Mouse (Mus musculus): ENCODE measurements around the gene Slamf7.

Gene Slamf7

DNA sequence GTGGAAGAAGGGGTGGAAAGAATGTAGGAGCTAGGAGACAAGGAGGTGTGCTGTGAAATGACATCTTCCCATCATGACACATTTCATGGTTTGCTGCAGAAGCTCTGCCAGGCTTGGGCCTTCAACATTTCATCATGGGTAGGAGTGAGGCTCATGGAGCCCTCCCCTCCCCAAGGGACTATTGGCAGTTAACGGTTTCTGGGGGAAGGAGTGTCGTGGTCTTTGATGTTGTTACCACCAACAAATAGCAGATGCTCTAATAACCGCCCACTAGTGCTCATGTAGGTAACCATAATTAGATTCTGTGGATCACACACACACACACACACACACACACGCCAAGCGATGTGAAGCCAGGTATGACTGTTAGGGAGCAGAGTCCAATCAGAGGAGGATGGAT, at the start of gene Slamf7:
Gene Slamf7 (minus strand): TSS at position 302 of the 400 bp plus-strand sequence.
- 95% methylated on average over 5 of the region's 5 CpGs for WGBS

DNA sequence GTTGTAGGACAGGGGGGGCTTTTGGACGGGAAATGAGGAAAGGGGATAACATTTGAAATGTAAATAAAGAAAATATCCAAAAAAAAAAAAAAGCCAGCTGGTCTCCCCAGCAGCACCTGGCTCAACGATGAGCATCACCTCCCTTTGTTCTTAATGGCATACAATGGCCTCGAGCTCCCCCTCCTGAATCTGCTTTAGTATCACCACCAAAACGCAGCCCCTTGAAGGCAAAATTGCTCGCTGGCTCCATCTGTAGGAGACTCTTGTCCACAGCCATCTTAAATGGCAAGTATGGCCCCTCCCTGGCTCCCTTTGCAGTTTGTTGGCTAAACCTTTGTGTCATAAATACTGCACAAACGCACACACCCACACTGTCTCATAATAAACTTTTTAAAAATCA, 46.1 kb upstream of the Slamf7 start:
- 16% methylated on average over 6 of the region's 6 CpGs for WGBS

GRCm38 (mm10) chr1:171693918-171694317, 41.1 kb upstream of the Slamf7 start:
- WGBS = 73% methylated on average over 1 of the region's 1 CpGs

- 76% methylated on average over 4 of the region's 4 CpGs for WGBS
These were observed 34.5 kb upstream of the Slamf7 start for GRCm38 (mm10) chr1:171687320-171687719.

GRCm38 (mm10) chr1:171684923-171685322, 32.1 kb upstream of the Slamf7 start:
- 86% methylated on average over 9 of the region's 9 CpGs for WGBS

- 87% methylated on average over 14 of the region's 14 CpGs for WGBS
These were observed 28.9 kb upstream of the Slamf7 start, which contains the start of gene Cd48 for GRCm38 (mm10) chr1:171681531-171682299. TSS of gene Cd48 (plus strand) at chr1:171682009.

- WGBS = 83% methylated on average over 7 of the region's 7 CpGs
These were observed 28.2 kb upstream of the Slamf7 start for GRCm38 (mm10) chr1:171681009-171681408.

- 64% methylated on average over 1 of the region's 1 CpGs for WGBS
These were observed 24.9 kb upstream of the Slamf7 start for GRCm38 (mm10) chr1:171677721-171678120.

GRCm38 (mm10) chr1:171674467-171674866, 21.6 kb upstream of the Slamf7 start:
- 81% methylated on average over 1 of the region's 1 CpGs for WGBS

GRCm38 (mm10) chr1:171672854-171673475, 20.1 kb upstream of the Slamf7 start:
- WGBS = 33% methylated on average over 5 of the region's 5 CpGs

DNA sequence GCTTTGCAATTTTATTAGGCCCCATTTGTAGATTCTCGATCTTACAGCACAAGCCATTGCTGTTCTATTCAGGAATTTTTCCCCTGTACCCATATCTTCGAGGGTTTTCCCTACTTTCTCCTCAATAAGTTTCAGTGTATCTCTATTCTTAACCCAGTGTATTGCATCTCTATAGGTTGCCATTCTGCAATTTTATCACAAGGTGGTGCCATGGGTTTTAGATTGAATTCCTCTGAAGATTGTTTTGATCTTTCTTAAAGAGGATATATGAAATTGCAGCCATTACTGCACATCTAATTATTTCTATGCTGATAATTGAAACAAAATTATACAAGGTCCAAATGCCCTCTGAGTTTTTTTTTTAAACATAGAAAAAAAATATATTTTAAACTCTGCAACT, 19.6 kb upstream of the Slamf7 start:
- WGBS = 60% methylated on average over 2 of the region's 2 CpGs

DNA sequence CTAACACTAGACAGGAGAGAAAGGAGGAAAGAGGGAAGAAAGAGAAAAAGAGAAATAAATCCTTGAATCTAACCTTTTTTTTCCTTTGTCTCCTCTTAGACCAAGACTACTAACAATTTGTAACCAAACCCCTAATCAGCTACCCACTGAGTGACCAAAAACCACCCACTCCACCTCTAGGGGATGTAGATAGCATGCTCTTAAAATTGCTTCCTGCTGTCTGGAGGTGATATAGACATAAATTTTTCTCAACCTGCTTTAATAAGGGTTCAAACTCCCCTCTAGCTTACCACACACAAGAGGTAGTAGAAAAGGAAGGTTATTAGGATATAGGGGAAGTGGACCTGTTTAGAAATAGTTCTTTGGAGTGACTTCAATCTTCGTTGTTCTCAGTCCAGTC, 14.3 kb upstream of the Slamf7 start:
- WGBS = 79% methylated on average over 1 of the region's 1 CpGs

DNA sequence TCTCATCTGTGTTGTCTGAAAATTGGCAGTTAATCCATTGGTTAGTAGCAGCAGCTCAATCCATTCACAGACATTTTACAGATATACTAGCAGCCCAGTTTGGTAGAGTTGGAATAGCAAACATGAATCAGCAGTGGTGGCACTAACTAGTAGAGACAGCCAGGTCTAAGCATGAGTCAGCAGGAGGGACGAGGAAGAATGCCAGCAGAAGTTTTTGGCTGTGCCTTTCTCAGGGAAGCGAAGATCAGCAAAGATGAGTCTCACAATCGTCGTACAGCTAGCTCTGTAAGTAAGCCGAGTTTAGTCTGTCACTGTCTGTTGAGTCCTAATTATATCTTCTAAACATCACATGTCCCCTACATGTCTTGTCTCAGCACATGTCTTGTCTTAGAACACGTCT, 13.5 kb upstream of the Slamf7 start:
- WGBS = 45% methylated on average over 6 of the region's 6 CpGs

GRCm38 (mm10) chr1:171663757-171664156, 10.9 kb upstream of the Slamf7 start:
- WGBS = 93% methylated on average over 2 of the region's 2 CpGs

- 73% methylated on average over 2 of the region's 2 CpGs for WGBS
These were observed 8.6 kb upstream of the Slamf7 start for GRCm38 (mm10) chr1:171661482-171661881.

DNA sequence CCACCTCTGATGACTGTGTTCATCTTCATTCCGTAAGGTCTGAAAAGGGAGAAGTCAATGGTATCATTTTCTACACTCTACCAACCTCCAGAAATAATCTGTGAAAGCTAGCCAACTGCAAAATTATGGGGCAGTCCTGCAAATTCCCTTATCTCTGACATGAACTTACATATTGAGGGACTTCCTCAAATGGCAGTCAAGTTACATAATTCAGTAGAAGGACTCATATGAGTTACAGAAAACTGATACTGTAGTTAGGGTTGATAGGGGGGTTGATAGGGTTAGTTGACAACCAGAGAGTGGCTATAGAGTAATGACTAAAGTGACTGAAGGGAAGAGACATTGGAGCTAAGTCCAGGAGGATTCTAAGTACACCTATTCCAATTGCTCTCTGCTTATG, 7.6 kb upstream of the Slamf7 start:
- 92% methylated on average over 1 of the region's 1 CpGs for WGBS

DNA sequence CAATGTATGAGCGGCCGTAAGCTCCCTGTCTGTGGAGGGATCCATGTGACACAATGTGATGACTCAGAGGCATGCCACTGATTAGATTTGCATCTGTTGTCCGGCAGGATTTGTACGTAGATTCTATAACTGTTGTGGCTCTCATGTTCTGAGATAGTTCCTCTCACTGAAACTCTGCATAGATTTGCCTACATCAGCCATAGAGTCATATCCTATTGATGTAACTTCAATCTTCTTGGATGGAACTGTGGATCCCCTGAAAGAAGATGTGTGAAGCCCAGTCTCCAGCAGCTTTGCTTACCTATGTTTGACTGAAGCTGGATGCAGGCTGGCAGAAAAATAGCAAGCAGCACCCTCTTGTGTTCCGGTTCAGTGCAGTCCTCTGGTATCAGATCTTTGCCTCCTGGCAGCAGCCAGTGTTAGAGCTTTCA, 5.7 kb upstream of the Slamf7 start:
- 44% methylated on average over 5 of the region's 5 CpGs for WGBS

GRCm38 (mm10) chr1:171648840-171649239, 4.0 kb downstream of the Slamf7 start:
- WGBS = 67% methylated on average over 8 of the region's 8 CpGs

GRCm38 (mm10) chr1:171647716-171648115, 5.1 kb downstream of the Slamf7 start:
- 83% methylated on average over 5 of the region's 5 CpGs for WGBS

DNA sequence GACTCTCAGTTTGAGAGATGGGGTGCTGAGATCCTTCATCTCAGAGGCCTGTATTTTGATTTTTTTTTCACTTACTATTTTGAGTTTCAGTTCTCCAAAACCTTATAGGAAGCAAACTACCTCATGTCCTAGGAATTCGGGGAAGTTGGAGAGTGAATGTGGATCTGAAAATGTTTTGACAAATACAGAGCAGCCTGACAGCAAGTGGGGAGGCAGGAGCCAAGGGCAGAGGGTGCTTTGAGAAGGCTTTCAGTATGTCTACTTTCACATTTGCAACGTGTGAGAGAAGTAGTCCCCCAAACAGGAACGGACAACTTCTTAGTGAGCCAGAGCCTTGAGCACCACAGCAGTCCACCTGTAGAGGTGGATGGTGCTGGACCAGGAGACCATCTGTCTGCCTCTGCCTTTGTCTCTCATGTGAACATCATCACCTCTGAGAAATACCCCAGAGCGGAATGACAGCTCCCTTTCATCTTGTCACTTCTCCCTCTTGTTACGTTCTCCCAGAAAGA, 6.3 kb downstream of the Slamf7 start:
- WGBS = 77% methylated on average over 5 of the region's 5 CpGs

- WGBS = 79% methylated on average over 7 of the region's 7 CpGs
These were observed 9.2 kb downstream of the Slamf7 start for GRCm38 (mm10) chr1:171643612-171644011.

- 92% methylated on average over 6 of the region's 6 CpGs for WGBS
These were observed 12.0 kb downstream of the Slamf7 start for GRCm38 (mm10) chr1:171640796-171641195.

- WGBS = 46% methylated on average over 2 of the region's 2 CpGs
These were observed 14.1 kb downstream of the Slamf7 start for GRCm38 (mm10) chr1:171638686-171639085.
